Mouse (Mus musculus) kidney, adult 2 months (tissue): ENCODE data around the gene Fam3b.

Experiments
- CTCF ChIP-seq: fragments of 200-500 bp; conservative IDR thresholded peaks from 2 replicates; pipeline ENCODE4 v1.5.1; 2011; ENCODE audit warnings: low read depth, mild to moderate bottlenecking, control low read depth, low read length, moderate library complexity, mixed read lengths; ENCODE audit not compliant: insufficient read depth, insufficient read length
- POLR2A ChIP-seq: fragments of 200-500 bp; IDR thresholded peaks from one replicate; pipeline ENCODE4 v1.6.1; 2011; ENCODE audit warnings: low read depth, low read length, control low read depth

- TF ChIP-seq CTCF (no peak), POLR2A (no peak)
Observed at GRCm38 (mm10) chr16:97430091-97430490, 84.5 kb downstream of the Fam3b start.
